Mouse (Mus musculus): Measurements from ENCODE around the gene Hoxa1.

- TF ChIP-seq CTCF (IDR thresholded peaks at IDR 0.05; ENCODE audit: low read depth, low read length) (no peak), POLR2A (IDR thresholded peaks at IDR 0.05; ENCODE audit: extremely low read depth, insufficient read depth, low read length) (no peak)
Observed at GRCm38 (mm10) chr6:52167176-52167575, 9.1 kb upstream of the Hoxa1 start.

All from liver, adult 2 months (tissue).